Mouse (Mus musculus): ENCODE measurements around the gene Fus. TPM values are rescaled to one million over a fixed set of nuclear protein-coding genes. Genes with fewer than 3 reads are reported as not detected.

Fus gene
- polyA plus RNA-seq, 1 experiment, result 239 TPM

- no peak overlapping the region for H3K27ac ChIP-seq (ENCODE audit: insufficient read depth, low read length)
- 93% methylated on average over 6 of the region's 6 CpGs for WGBS
Measured at GRCm38 (mm10) chr7:128016650-128017049, 49.4 kb downstream of the Fus start.

DNA sequence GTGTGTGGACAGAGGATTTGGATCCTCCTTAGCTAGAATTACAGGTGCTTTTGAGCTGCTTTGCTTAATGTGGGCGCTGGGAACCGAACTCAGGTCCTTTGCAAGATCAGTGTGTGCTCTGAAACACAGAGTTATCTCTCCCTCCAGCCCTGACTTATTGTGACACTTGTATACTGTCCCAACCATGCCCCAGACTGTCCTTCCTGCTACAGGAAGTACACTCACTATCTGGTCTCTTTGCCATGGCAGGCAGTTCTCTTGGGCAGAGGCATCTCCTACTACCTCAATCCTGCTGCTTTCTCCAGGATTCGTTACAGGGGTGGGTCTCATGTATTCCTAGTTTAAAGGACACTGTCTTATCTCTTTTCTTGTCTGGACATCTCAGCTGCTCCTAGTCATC, 51.0 kb downstream of the Fus start:
- H3K27me3 ChIP-seq (ENCODE audit: control insufficient read depth, insufficient read depth, low read length), result no peaks in the 10 kb centered on the region
- no peaks in the 10 kb centered on the region for H3K36me3 ChIP-seq (ENCODE audit: control insufficient read depth, insufficient read depth, low read length)
- H3K4me3 ChIP-seq (ENCODE audit: extremely low read depth, insufficient read depth, insufficient read length), result no peak overlapping the region
- no peaks in the 10 kb centered on the region; the same call in 1 of the 2 replicates for H3K4me1 ChIP-seq (ENCODE audit: control insufficient read depth, insufficient read depth, insufficient read length)
- H3K27ac ChIP-seq (ENCODE audit: insufficient read depth, low read length), result no peak overlapping the region
- no peak for DNase-seq (ENCODE audit: low read depth in 1 of 2, low spot score in 2 of 2)
- TF ChIP-seq POLR2A (IDR thresholded peaks at IDR 0.05; ENCODE audit: low read depth, low read length) (no peak), CTCF (IDR thresholded peaks at IDR 0.05; ENCODE audit: extremely low read depth, insufficient read depth, insufficient read length, insufficient replicate concordance) (no peak)
- 86% methylated on average over 3 of the region's 3 CpGs for WGBS

More at GRCm38 (mm10) chr7:128016650-128017049, 49.4 kb downstream of the Fus start:
- Histone ChIP-seq H3K4me1 (ENCODE audit: control insufficient read depth, insufficient read depth, insufficient read length) (no peaks in the 10 kb centered on the region; the same call in 1 of the 2 replicates), H3K36me3 (ENCODE audit: control insufficient read depth, insufficient read depth, low read length) (no peaks in the 10 kb centered on the region), H3K27me3 (ENCODE audit: control insufficient read depth, insufficient read depth, low read length) (no peaks in the 10 kb centered on the region), H3K4me3 (ENCODE audit: extremely low read depth, insufficient read depth, insufficient read length) (no peak overlapping the region)
- no peak for TF ChIP-seq POLR2A (IDR thresholded peaks at IDR 0.05; ENCODE audit: low read depth, low read length)
- TF ChIP-seq CTCF (IDR thresholded peaks at IDR 0.05; ENCODE audit: extremely low read depth, insufficient read depth, insufficient read length, insufficient replicate concordance), result no peak
- DNase-seq (ENCODE audit: low read depth in 1 of 2, low spot score in 2 of 2), result no peak

- H3K27me3 ChIP-seq (ENCODE audit: control insufficient read depth, insufficient read depth, low read length), result no peaks in the 10 kb centered on the region
- no peak overlapping the region for H3K27ac ChIP-seq (ENCODE audit: insufficient read depth, low read length)
- TF ChIP-seq POLR2A (IDR thresholded peaks at IDR 0.05; ENCODE audit: low read depth, low read length), result no peak
- no peak for TF ChIP-seq CTCF (IDR thresholded peaks at IDR 0.05; ENCODE audit: extremely low read depth, insufficient read depth, insufficient read length, insufficient replicate concordance)
- no peaks in the 10 kb centered on the region for H3K36me3 ChIP-seq (ENCODE audit: control insufficient read depth, insufficient read depth, low read length)
- no peak overlapping the region for H3K4me3 ChIP-seq (ENCODE audit: extremely low read depth, insufficient read depth, insufficient read length)
- WGBS, result 51% methylated on average over 2 of the region's 2 CpGs
- no peaks in the 10 kb centered on the region; the same call in 1 of the 2 replicates for H3K4me1 ChIP-seq (ENCODE audit: control insufficient read depth, insufficient read depth, insufficient read length)
- no peak for DNase-seq (ENCODE audit: low read depth in 1 of 2, low spot score in 2 of 2)
Measured at GRCm38 (mm10) chr7:128019187-128019586, 51.9 kb downstream of the Fus start.

DNA sequence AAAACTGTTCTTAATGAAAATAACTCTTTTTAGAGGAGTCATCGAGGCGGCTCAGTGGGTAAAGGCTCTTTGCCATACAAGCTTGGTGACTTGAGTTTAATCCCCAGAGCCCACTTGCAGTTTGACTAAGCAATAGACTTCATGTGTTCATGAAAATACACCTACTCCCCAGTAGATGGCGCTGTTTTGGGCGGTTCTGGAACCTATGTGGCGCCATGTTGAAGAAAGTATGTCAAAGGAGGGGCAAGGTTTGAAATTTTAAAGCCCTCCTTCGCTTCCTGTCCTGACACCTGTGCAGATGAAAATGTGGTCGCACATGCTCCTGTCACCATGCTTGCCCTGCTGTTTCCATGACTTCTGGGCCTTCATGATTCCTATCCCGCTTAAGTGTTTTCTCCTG, 55.7 kb downstream of the Fus start:
- H3K27ac ChIP-seq (ENCODE audit: insufficient read depth, low read length), result no peak overlapping the region
- DNase-seq (ENCODE audit: low read depth in 1 of 2, low spot score in 2 of 2), result no peak
- WGBS, result 70% methylated on average over 8 of the region's 8 CpGs

GRCm38 (mm10) chr7:128023565-128023964, 56.3 kb downstream of the Fus start:
- DNase-seq (ENCODE audit: low read depth in 1 of 2, low spot score in 2 of 2), result no peak
- TF ChIP-seq POLR2A (IDR thresholded peaks at IDR 0.05; ENCODE audit: low read depth, low read length), result no peak
- no peak for TF ChIP-seq CTCF (IDR thresholded peaks at IDR 0.05; ENCODE audit: extremely low read depth, insufficient read depth, insufficient read length, insufficient replicate concordance)
- no peaks in the 10 kb centered on the region for H3K27me3 ChIP-seq (ENCODE audit: control insufficient read depth, insufficient read depth, low read length)
- no peaks in the 10 kb centered on the region for H3K4me1 ChIP-seq (ENCODE audit: control insufficient read depth, insufficient read depth, insufficient read length)
- H3K36me3 ChIP-seq (ENCODE audit: control insufficient read depth, insufficient read depth, low read length), result no peaks in the 10 kb centered on the region
- WGBS, result 94% methylated on average over 4 of the region's 4 CpGs
- H3K4me3 ChIP-seq (ENCODE audit: extremely low read depth, insufficient read depth, insufficient read length), result no peak overlapping the region
- H3K27ac ChIP-seq (ENCODE audit: insufficient read depth, low read length), result no peak overlapping the region

More for the DNA sequence above, 55.7 kb downstream of the Fus start:
- TF ChIP-seq CTCF (IDR thresholded peaks at IDR 0.05; ENCODE audit: extremely low read depth, insufficient read depth, insufficient read length, insufficient replicate concordance), result peak; percentile 17; the same call in 1 of the 2 replicates
- no peak for TF ChIP-seq POLR2A (IDR thresholded peaks at IDR 0.05; ENCODE audit: low read depth, low read length)
- Histone ChIP-seq H3K4me3 (ENCODE audit: extremely low read depth, insufficient read depth, insufficient read length) (no peak overlapping the region), H3K4me1 (ENCODE audit: control insufficient read depth, insufficient read depth, insufficient read length) (no peaks in the 10 kb centered on the region), H3K27me3 (ENCODE audit: control insufficient read depth, insufficient read depth, low read length) (no peaks in the 10 kb centered on the region), H3K36me3 (ENCODE audit: control insufficient read depth, insufficient read depth, low read length) (no peaks in the 10 kb centered on the region)

- DNase-seq (ENCODE audit: low read depth in 1 of 2, low spot score in 2 of 2), result no peak
- no peak overlapping the region for H3K4me3 ChIP-seq (ENCODE audit: extremely low read depth, insufficient read depth, insufficient read length)
- H3K36me3 ChIP-seq (ENCODE audit: control insufficient read depth, insufficient read depth, low read length), result no peaks in the 10 kb centered on the region
- TF ChIP-seq POLR2A (IDR thresholded peaks at IDR 0.05; ENCODE audit: low read depth, low read length), result no peak
- no peak for TF ChIP-seq CTCF (IDR thresholded peaks at IDR 0.05; ENCODE audit: extremely low read depth, insufficient read depth, insufficient read length, insufficient replicate concordance)
- H3K27me3 ChIP-seq (ENCODE audit: control insufficient read depth, insufficient read depth, low read length), result no peaks in the 10 kb centered on the region
- H3K4me1 ChIP-seq (ENCODE audit: control insufficient read depth, insufficient read depth, insufficient read length), result no peaks in the 10 kb centered on the region
- 84% methylated on average over 9 of the region's 9 CpGs for WGBS
- H3K27ac ChIP-seq (ENCODE audit: insufficient read depth, low read length), result no peak overlapping the region
Measured at GRCm38 (mm10) chr7:128024364-128024763, 57.1 kb downstream of the Fus start.

- no peaks in the 10 kb centered on the region for H3K27me3 ChIP-seq (ENCODE audit: control insufficient read depth, insufficient read depth, low read length)
- H3K36me3 ChIP-seq (ENCODE audit: control insufficient read depth, insufficient read depth, low read length), result no peaks in the 10 kb centered on the region
- no peak overlapping the region for H3K27ac ChIP-seq (ENCODE audit: insufficient read depth, low read length)
- peaks cover 3% of the 10 kb centered on the region; the same call in 1 of the 2 replicates for H3K4me1 ChIP-seq (ENCODE audit: control insufficient read depth, insufficient read depth, insufficient read length)
- TF ChIP-seq POLR2A (IDR thresholded peaks at IDR 0.05; ENCODE audit: low read depth, low read length), result no peak
- no peak for TF ChIP-seq CTCF (IDR thresholded peaks at IDR 0.05; ENCODE audit: extremely low read depth, insufficient read depth, insufficient read length, insufficient replicate concordance)
- no peak overlapping the region for H3K4me3 ChIP-seq (ENCODE audit: extremely low read depth, insufficient read depth, insufficient read length)
- DNase-seq (ENCODE audit: low read depth in 1 of 2, low spot score in 2 of 2), result no peak
- WGBS, result 90% methylated on average over 4 of the region's 4 CpGs
Measured at GRCm38 (mm10) chr7:128024932-128025331, 57.7 kb downstream of the Fus start.

Measured in spleen, adult 2 months (tissue).